Mouse (Mus musculus) cerebellum, adult 8-10 months (tissue): ENCODE results near the gene Btbd3.

Experiments
- DNase-seq: peaks from one replicate; pipeline ENCODE4 v3.0.0; 2022

The Btbd3 gene

GRCm38 (mm10) chr2:138256411-138256810 lies at the start of gene Btbd3:
Gene Btbd3 (plus strand): TSS chr2:138256565.
- DNase-seq = peak; percentile 95

- DNase-seq = no peak
Measured at GRCm38 (mm10) chr2:138215561-138215960, 40.8 kb upstream of the Btbd3 start.

GRCm38 (mm10) chr2:138220269-138220668 lies 36.1 kb upstream of the Btbd3 start:
- no peak for DNase-seq

- DNase-seq = no peak
Measured at GRCm38 (mm10) chr2:138232247-138232646, 24.1 kb upstream of the Btbd3 start.

GRCm38 (mm10) chr2:138236149-138236548 lies 20.2 kb upstream of the Btbd3 start:
- no peak for DNase-seq

GRCm38 (mm10) chr2:138242452-138242851 lies 13.9 kb upstream of the Btbd3 start:
- no peak for DNase-seq

GRCm38 (mm10) chr2:138245631-138246289 lies 10.6 kb upstream of the Btbd3 start:
- DNase-seq = no peak

- DNase-seq = no peak
Measured at GRCm38 (mm10) chr2:138247986-138248385, 8.4 kb upstream of the Btbd3 start.

- DNase-seq = no peak
Measured at GRCm38 (mm10) chr2:138256851-138257471, 596 bp downstream of the Btbd3 start.

GRCm38 (mm10) chr2:138257692-138258315 lies 1.4 kb downstream of the Btbd3 start:
- DNase-seq = peak; percentile 54

GRCm38 (mm10) chr2:138261140-138261539 lies 4.8 kb downstream of the Btbd3 start:
- DNase-seq = no peak

GRCm38 (mm10) chr2:138262885-138263284 lies 6.5 kb downstream of the Btbd3 start:
- DNase-seq = no peak

GRCm38 (mm10) chr2:138265356-138266005 lies 9.1 kb downstream of the Btbd3 start:
- DNase-seq = no peak

- no peak for DNase-seq
Measured at GRCm38 (mm10) chr2:138266679-138267078, 10.3 kb downstream of the Btbd3 start.

GRCm38 (mm10) chr2:138267852-138268513 lies 11.6 kb downstream of the Btbd3 start:
- DNase-seq = no peak

- DNase-seq = no peak
Measured at GRCm38 (mm10) chr2:138269330-138269729, 13.0 kb downstream of the Btbd3 start.

GRCm38 (mm10) chr2:138273404-138274073 lies 17.2 kb downstream of the Btbd3 start:
- DNase-seq = no peak

- DNase-seq = no peak
Measured at GRCm38 (mm10) chr2:138274086-138274485, 17.7 kb downstream of the Btbd3 start.

- peak; percentile 89 for DNase-seq
Measured at GRCm38 (mm10) chr2:138277842-138278691, 21.7 kb downstream of the Btbd3 start.

GRCm38 (mm10) chr2:138278853-138279640 lies 22.7 kb downstream of the Btbd3 start:
- DNase-seq = peak; percentile 41

GRCm38 (mm10) chr2:138279641-138280040 lies 23.3 kb downstream of the Btbd3 start:
- DNase-seq = peak; percentile 54
